Mouse (Mus musculus): ENCODE data around the gene Rasgrf1.

GRCm38 (mm10) chr9:89901184-89901583, 8.5 kb upstream of the Rasgrf1 start:
- TF ChIP-seq POLR2A (IDR thresholded peaks at IDR 0.05; ENCODE audit: low read depth, low read length) (no peak), CTCF (conservative IDR thresholded peaks at IDR 0.05; ENCODE audit: insufficient read depth, insufficient read length, low read depth, low read length) (no peak)

Data from kidney, adult 2 months (tissue).